Mouse (Mus musculus) kidney, adult 8-10 months (tissue): ENCODE results near the gene Gulp1.

Experiments
- DNase-seq, 2 experiments: peaks; one replicate each; pipeline ENCODE4 v3.0.0; 2022

Gene Gulp1

DNA sequence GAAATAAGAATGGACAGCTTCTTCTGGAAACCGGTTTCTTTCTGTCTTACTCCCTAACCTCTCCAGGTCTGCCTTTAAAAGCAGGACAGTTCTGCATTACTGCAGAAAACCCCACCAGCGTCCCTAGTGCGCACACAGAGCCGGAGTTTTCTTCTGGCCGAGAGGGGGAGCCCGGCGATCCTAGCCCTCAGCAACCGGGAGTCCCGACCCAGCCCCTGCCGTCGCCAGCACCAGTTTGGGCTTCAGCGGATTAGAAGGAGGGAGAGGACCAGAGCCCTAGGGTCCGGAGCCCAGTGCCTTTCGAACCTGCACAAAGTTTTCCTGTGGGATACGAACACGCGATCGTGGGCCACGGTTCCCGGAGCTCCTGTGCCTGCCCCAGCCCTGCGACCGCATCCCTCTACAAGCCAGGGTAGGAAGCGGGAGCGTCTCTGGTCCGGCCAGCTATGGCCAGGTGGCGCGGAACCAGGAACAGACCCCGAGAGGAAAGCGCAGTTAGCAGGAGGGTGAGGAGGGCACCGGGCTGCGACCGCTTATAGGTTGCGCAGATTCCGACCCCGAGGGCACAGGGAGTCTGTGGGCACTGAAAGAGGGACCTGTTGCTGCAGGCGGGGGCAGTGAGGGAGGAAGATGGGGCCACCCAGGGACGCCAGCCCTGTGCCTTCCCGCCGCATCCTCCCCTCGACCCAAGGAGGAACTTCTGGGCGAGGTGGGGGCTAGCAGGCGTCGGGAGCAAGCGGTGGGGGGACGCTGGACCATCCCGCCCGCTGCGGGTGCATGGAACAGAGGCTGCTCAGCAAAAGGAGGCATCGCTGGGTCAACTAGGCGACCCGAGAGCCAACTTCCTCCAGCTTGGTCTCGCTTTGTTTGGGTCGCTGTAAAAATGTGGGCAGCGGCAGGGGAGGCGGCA, at the start of gene Gulp1:
TSS of gene Gulp1 (plus strand) at position 51 of the 910 bp plus-strand sequence.
- peak; percentile 38 to 59 for DNase-seq

DNA sequence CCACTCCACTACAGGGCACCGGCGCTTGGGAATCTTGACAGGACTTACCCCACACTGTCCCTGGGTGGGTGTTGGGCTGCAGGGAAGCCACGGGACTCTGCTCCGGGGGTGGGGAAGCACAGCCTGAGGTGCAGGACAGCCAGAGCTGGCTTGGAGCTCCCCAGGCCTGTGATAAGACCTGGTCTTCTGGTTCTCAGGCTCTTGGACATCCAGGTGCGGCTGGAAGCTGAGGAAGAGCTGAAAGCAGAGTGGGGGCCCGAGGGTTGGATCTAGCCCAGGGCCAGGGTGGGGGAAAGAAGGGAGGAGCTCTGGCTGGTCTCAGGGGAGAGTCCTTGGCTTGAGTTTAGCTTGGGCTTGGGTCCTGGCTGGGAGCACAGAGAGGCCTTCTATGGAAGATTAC, 1.1 kb upstream of the Gulp1 start:
- no peak for DNase-seq

DNA sequence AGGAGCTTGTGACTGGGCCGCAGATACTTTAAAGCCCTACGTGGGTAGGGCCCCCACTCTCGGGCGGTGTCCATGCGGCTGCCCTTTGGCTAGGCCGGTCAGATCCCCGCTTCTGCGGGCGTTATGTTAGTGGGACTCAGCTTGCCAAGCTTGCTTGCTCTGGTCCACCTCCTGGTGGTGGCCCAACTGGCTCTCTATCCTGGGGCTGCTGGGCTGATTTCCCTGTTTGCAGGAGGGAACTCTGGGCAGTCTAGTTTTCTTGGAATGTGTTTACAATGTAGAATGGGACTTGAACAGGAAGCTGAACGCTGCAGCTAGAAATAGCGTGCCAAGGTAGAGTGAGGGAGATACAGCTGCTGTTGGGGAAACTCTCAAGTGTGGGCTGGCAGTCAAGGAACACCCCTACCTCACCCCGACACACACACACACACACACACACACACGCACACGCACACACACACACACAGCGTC, 1.1 kb downstream of the Gulp1 start:
- peak; percentile 25 to 32 for DNase-seq

DNA sequence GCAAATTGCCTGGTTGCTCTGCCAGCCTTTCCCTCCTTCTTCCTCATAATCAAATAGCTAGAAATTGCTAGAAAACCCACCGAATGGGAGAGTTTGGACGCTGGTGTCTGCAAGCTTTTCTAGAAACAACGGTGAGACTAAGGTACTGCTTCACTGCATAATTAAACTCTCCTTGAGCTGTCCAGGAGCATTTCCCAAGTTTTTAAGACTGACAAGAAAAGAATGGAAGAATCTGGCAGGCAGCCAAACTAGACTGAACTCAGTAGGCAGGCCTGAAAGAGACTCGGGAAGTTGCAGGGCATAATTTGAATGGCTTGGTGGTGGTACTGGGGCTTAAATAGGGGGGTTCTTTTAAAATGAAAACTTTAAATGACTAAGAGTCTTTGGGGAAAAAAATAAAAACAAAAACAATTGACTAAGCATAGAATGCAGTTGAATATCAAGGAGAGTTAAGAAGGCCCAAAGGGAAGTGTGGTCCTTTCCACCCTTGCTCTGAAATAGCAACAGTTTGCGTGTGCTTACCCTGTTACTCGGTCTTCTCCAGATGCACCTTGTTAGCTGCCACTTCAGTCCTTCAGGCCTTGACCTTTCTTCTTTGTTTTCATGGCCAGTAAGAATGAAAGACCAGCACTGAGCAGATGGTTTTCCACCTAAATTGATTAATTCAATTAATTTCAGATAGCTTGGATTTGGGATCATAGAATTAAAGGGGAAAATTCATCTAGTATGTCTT, 2.0 kb downstream of the Gulp1 start:
- DNase-seq: no peak

DNA sequence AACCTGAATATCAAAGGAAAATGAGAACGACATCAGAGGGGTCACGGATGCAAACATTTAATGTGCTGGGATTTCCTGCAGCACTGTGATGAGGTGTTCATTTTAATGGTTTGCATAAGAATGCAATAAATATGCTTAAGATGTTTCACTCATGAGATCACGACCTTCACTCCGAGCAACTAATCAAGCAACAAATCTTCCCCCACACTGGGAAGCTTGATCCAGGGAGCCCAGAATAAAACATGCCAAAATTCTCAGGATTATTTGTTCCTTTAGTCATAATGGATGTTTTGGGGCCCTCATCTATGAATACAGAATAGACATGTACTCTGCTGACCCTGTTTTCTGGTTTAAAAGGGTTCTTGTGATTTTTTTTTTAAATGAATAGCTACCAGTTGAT, 16.1 kb downstream of the Gulp1 start:
- no peak for DNase-seq

DNA sequence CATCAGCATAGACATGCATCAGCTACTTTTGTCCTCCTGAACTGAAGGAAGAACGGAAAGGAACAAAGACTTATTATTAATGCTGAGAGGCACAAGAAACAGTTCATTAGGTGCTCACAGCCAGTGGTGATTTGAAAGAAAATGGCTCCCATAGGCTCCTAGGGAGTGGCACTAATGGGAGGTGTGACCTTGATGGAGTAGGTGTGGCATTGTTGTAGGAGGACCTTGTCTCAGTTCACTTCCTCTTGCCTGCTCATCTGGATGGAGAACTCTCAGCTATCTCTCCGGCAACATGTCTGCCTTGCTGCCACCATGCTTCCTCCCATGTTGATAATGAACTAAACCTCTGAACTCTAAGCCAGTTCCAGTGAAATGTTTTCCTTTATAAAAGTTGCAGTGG, 17.0 kb downstream of the Gulp1 start:
- DNase-seq: no peak

DNA sequence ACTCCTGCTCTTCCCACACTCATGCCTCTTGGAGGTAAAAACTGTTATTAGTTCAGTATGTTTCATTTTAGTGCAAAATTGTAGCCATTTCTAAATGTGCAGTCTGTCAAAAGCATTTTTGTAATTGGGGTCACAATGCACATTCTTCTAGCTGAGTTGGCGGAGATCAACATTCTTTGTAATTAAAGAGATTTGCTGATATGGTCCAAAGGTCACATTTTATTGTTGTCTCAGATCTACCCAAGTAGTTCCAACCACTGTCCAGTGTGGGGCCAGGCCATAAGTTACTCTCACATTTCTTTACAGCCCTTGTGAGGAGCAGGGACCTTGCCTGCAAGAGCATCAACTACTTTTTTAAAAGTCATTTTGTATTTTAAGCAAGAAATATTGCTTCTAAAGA, 24.7 kb downstream of the Gulp1 start:
- peak in 1 of 2 experiments; percentile 30 for DNase-seq

DNA sequence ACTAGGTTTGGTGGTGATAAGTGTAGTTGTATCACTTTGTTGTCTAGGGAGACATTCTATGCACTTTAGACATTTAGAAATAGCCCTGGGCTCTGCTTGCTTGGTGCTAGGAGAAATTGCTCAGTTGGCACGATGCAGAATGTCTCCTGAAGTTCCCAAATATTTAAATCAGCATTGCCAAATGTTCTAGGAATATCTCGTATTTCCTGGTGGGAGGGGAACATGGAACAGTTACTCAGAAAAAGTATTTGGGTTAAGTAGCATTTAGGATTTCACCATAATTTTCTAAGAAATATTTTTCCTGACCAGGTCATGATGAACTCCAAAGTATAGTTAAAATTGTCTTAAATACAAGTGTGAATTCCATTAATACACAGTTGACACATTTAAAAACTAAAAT, 25.3 kb downstream of the Gulp1 start:
- DNase-seq: no peak

DNA sequence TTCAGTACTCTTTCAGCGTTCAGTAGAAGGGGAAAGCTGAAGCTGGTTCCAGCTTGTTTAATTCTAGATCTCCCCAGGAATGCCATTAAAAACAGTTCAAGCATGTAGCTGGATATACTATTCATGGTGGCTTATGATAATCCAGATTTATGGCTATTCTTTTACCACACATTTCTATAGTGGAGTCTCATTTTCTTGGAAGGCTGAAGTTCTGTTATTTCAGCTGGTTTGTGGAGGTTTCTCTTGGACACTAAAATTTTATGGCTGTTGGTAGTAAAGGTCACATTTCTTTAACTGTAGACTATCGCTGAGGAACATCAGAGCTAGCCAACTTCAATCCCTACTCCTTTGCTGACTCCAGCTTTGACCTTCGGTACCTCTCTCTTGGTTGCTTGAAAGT, 29.1 kb downstream of the Gulp1 start:
- peak in 1 of 2 experiments; percentile 14 for DNase-seq

DNA sequence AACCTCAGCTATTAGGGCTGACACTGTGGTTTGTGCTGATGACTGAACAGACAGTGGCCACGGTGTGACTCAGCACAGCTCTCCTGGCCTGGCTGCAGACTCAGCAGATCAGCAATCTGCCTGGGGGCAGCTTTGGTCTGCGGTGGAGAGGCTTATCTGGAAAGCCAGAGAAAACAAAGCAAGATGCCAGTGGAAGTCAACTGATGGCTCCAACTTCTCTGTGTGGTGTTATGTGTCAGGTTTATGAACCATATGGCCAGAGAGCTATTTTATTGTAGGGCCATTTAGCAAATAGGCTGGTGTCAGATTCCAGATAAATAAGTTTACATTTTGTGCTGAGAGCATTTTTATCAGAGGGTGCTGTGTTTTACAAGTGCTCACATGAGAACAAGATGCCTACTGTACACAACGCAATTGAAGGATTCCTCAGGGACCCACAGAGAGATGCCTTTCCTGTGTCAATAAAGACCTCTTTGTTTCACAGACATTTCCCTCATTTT, 33.6 kb downstream of the Gulp1 start:
- no peak for DNase-seq

DNA sequence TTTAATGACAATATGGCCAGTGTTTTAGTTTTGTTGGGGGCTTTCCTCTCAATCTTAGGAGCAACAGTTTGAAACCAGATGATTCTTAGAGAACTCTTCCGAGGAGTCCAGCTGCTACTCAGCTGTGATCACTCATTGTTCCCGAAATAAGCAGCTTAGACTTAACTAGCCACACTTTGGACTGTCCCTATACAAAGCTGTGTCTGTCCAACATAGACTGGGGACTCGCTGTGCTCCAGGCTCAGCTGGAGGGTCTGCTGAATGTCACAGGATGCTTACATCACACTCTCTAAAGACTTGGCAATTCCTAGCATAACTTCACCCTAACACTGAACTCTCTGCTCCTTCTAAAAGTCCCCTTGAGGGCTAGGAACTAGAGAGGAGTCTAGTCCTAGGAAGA, 40.4 kb downstream of the Gulp1 start:
- no peak for DNase-seq

DNA sequence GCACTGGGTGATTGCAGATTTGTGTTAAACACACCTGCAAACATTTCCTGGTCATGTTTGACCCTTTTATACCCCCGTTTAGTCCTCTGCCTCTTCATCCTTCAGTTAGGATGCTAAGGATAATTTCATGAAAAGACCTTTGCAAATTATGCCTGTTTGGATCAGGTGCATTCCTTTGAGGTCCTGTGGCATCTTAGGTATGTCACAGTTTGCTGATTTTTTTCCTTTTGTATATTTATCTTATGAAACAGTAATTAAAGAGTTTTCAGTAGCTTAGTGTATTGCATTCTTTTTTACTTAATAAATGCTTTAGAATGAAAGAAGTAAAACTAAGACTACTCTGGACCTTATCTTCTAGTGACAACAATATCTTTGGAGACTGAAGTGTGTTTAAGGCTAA, 41.8 kb downstream of the Gulp1 start:
- no peak for DNase-seq

DNA sequence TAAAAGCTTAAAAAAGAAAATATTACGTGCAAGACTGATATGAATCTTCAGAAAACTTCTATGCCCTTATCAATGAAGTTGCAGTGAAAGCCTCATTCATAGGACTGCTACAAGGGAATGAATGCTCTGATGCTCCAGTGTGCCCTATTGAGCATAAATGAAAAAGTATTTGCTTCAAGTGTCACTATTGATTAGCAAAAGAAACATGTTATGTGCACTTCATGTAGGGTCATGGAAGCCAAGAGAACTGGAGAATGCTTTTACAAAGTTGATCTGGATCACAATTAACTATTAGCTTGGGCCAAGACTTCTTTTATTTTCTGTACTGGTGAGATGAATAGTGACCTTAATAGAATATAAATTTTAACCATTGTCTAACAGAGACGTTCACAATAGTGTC, 47.0 kb downstream of the Gulp1 start:
- no peak for DNase-seq

DNA sequence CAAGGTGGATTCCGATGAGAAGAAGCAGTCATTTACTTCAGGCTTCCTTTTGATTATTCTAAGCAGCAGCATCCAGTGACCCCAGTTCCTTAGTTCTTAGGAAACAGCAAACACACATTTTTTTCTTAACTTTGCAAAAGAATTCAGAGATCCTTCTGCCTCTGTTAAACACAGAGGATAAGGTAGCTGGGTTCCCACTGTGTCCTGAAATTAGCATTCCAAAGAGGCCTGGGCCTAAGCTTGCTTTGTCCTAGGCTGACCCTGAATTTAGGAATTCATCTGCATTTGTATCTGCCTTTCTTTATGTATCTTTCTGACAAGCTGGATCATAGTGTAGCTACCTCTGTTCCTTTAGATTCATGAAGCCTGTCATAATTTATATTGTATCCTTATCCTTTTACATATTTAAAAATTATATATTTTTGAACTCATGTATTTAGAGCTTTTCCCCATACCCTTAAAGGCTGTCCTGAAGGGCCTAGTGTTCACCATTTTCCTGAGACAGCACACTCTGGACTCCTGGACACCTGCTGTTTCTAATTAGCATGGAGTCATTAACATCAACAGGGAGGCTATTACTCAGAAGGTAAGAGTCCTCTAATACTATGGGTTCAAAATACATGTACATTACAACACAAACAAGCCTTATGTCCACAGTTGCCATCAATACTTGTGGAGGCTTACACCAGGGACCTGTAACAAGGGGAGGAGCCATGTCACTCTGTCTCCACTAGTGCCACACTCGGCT, 62.2 kb downstream of the Gulp1 start:
- DNase-seq: no peak

DNA sequence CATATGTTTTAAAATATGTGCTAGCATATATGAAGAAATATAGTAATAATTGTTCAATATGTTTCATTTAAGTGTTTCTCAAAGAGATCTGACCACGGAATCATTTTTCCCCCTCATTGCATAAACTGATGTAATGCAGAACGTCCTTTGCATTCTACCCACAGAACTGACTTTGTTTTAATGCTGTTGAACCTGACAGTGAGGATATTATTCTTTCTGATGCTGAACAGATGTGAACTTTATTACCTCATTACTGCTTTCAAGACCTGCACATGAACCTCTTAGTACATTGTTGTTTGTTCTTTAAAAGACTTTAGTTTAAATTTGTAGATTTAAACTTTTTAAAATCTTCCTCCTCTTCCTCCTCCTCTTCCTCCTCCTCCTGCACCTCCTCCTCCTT, 67.4 kb downstream of the Gulp1 start:
- no peak for DNase-seq

DNA sequence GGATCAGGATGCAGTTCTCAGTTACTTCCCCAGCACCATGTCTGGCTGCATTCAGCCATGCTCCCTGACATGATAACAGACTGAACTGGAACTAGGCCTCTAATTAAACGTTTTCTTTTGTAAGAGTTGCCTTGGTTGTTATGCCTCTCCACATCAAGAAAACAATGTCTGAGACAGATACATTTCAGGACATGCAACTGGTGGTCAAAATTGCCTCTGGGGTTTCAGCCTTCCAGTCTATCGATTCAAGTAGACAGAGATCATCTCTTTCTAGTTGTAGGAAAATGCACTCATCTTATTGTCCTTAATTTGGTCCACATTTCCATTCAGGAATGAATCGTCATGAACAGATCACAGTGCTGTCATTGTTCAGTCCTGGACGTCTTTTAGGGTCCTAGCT, 83.2 kb downstream of the Gulp1 start:
- DNase-seq: no peak

DNA sequence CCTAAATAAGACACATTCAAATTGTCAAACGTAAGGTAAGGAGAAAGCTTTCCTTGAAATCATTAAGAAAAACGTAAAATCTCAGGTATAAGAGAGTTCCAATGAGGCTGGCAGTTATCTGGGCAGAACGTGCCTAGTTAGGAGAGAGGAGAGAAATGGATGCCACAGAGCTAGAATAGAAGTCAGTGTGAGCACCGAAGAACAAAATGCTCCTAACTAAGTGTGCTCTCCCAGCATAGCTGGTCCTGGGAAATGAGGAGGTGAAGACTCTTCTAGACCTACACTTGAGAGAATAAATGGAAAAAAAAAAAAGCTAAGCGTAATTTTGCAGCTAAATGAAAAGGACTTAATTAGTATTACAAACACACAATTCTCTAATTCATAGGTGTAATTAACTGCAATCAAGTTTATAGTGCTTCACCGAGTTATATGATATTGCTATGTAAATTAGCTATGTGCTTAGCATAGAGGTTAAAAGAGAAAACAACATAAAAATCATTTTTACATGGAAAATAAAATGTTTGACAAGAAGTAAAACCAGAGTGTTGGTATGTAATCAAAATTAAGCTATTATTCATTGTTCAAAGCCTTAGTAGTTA, 94.5 kb downstream of the Gulp1 start:
- DNase-seq: no peak

DNA sequence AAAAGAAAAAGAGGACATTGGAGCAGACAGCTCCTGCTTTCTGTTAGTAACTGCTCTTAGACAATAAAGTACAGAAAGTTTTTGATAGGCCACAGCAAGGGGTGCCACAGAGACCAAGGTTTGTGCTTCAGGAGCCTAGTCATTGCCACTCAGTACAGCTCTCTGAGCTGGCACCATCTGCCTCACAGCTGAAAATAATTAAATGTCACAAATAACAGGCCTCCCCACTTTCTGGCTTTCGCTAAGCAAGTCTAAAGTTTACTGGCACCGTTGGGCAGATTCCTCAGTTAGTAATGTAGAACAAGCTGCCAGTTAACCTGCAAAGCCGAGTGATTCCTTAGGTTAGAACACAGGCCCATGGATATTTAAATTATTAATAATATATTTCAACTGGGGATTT, 127.7 kb downstream of the Gulp1 start:
- no peak for DNase-seq

DNA sequence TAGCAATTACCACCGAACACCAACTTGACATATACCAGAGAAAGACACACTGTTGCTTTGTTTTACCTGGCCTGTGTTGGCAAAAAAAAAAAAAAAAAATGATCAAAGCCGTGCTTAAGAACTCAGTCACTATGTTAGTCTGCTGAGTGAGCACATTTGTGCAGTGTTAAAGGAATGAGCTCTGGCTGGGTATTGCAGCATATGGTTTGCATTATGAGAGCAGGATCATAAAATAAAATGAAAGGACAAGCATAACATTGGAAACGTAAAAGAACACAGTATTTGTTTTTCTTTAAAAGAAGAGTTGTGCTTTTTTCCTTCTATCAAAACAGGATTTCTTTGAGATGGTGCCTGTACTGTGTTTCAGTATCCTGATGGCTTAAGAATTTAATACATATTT, 128.1 kb downstream of the Gulp1 start:
- no peak for DNase-seq

DNA sequence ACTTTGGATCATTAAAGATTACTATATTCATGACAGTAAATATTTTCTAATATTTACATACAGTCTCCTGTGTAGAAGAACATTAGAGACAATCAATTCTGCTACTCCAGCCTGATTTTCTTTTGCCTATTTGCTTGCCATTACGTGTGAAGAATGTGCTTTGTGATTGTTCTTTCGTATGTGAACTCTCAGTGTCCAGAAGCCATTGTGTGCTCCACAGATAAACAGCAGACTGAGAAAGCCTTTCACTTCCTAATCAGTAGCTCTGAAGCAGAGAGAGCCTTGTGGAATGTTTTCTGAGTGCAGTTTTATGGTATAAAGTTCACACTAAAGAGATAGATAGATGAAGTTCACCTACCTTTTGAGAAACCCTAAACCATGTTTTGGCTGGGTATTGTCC, 131.2 kb downstream of the Gulp1 start:
- no peak for DNase-seq

DNA sequence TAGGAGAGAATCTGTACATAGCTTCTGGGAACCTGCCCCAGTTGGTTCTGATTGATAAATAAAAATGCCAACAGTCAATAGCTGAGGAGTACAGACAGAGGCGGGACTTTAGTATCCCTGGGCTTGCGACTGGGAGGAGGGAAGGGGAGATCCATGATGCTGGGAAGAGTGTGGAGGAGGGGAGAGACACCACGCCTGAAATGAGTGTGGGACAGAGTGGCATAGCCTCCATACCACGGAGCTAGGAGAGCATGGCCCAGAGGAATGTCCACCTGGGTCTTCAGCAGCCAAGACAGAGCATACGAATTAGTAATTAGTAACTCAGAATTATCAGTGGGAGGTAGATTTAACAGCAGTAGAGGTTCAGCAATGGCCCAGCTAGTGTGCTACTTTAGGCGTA, 132.4 kb downstream of the Gulp1 start:
- DNase-seq: no peak

DNA sequence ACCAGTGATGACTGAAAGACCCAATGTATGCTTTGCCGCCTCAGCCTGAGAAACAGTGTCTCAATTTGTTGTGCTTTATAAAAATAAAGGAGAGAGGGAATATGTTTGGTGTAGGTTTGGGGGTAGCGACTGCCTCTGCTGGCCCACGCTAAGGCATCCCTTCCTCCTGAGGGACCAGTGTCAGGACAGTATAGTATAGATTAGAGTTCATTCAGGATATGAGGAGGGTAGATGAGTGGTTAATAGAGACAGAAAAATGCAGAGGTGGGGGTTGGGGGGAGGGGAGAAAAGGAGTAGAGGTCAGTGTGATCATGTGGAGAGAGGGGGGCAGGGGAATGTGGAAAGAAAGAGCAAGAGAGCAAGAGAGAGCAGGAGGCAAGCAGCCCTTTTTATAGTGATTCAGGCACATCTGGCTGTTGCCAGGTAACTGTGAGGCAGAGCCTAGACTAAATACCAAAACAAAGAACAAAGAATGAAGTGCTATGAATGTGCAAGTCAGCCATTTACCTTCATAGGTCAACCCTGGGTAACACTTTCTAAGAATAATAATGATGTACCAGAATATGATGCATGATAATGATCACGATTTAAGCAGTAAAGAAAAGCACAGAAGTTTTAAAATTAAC, 169.6 kb downstream of the Gulp1 start:
- DNase-seq: no peak
